Mouse (Mus musculus): Measurements from ENCODE around the gene Adrm1.

DNA sequence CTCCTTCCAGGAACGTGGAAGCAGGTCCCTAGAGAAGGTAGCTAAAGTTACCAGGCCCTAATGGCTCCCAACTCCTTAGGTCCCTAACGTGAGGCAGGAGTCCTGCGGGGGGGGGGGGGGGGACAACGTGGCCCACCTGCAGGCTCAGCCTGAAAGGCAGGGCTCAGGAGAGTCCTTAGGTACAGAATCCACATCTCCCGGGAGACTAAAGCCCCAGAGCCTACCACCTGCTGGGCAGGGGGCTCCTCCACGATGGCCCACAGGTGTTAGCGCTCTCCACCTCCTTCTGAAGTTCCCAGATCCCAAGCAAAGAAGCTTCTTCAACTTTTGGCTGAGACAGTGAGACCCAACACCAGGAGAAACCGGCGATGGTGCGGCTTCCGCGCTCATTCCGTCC is 53.4 kb downstream of the Adrm1 start:
- no peak for TF ChIP-seq CTCF (conservative IDR thresholded peaks at IDR 0.05; ENCODE audit: insufficient read depth, insufficient read length, low read depth, low read length)
- TF ChIP-seq POLR2A (IDR thresholded peaks at IDR 0.05; ENCODE audit: low read depth, low read length): no peak

Measured in kidney, adult 2 months (tissue).